Mouse (Mus musculus): Measurements from ENCODE around the gene Tap1. TPM values are rescaled to one million over a fixed set of nuclear protein-coding genes. Genes with fewer than 3 reads are reported as not detected.
A peak's percentile ranks its signal among the peaks of the same experiment; 100 is the strongest.
"Not testable (repeated sequence)": the region's sequence is repeated elsewhere in the genome, so short reads cannot be mapped to it uniquely, and the experiment has no call there.

Tap1 gene
- polyA plus RNA-seq (2015; fragmentation: Nextera tagmentation; extraction: Ambion mirVana): 4.2 and 4.8 TPM in 2 replicates

GRCm38 (mm10) chr17:34187261-34187916, at the start of gene Tap1, which contains the start of gene Psmb9:
TSS of gene Tap1 (plus strand) at chr17:34187553.
TSS of gene Psmb9 (minus strand) at chr17:34187764.
- ATAC-seq (ENCODE audit: insufficient read depth): peak; percentile 88
- Histone ChIP-seq H3K27ac (replicated peaks) (peak within 1 kb of the TSS; percentile 67), H3K4me2 (peak within 1 kb of the TSS; percentile 90), H3K36me3 (replicated peaks) (no peaks in the 10 kb centered on the region), H3K27me3 (peaks cover 26% of the 10 kb centered on the region), H3K9ac (peak within 1 kb of the TSS; percentile 61), H3K4me3 (replicated peaks) (peak within 1 kb of the TSS; percentile 66), H3K9me3 (replicated peaks) (no peaks in the 10 kb centered on the region), H3K4me1 (replicated peaks) (peaks cover 22% of the 10 kb centered on the region)
- under 1% methylated on average over 46 of the region's 46 CpGs for WGBS (ENCODE audit: insufficient replicate concordance)

- Histone ChIP-seq H3K27ac (replicated peaks) (no peak overlapping the region), H3K36me3 (replicated peaks) (no peaks in the 10 kb centered on the region), H3K9me3 (replicated peaks) (no peaks in the 10 kb centered on the region), H3K9ac (no peak overlapping the region), H3K4me1 (replicated peaks) (peaks cover 31% of the 10 kb centered on the region), H3K4me2 (no peak overlapping the region), H3K4me3 (replicated peaks) (no peak overlapping the region), H3K27me3 (peaks cover 59% of the 10 kb centered on the region)
- WGBS (ENCODE audit: insufficient replicate concordance): 63% methylated on average over 7 of the region's 7 CpGs
- no peak for ATAC-seq (ENCODE audit: insufficient read depth)
These were observed 49.8 kb upstream of the Tap1 start for GRCm38 (mm10) chr17:34137601-34138000.

- Histone ChIP-seq H3K27me3 (peaks cover 59% of the 10 kb centered on the region), H3K4me1 (replicated peaks) (peaks cover 34% of the 10 kb centered on the region), H3K27ac (replicated peaks) (no peak overlapping the region), H3K36me3 (replicated peaks) (no peaks in the 10 kb centered on the region), H3K4me3 (replicated peaks) (no peak overlapping the region), H3K9me3 (replicated peaks) (no peaks in the 10 kb centered on the region), H3K9ac (no peak overlapping the region), H3K4me2 (no peak overlapping the region)
- WGBS (ENCODE audit: insufficient replicate concordance): 67% methylated on average over 7 of the region's 7 CpGs
- no peak for ATAC-seq (ENCODE audit: insufficient read depth)
These were observed 48.7 kb upstream of the Tap1 start for GRCm38 (mm10) chr17:34138655-34139054.

- Histone ChIP-seq H3K4me1 (replicated peaks) (peaks cover 34% of the 10 kb centered on the region), H3K36me3 (replicated peaks) (no peaks in the 10 kb centered on the region), H3K4me3 (replicated peaks) (peak overlapping the region; percentile 21), H3K4me2 (peak overlapping the region; percentile 59), H3K9ac (no peak overlapping the region), H3K9me3 (replicated peaks) (no peaks in the 10 kb centered on the region), H3K27ac (replicated peaks) (no peak overlapping the region), H3K27me3 (peaks cover 59% of the 10 kb centered on the region)
- 10% methylated on average over 16 of the region's 16 CpGs for WGBS (ENCODE audit: insufficient replicate concordance)
- no peak for ATAC-seq (ENCODE audit: insufficient read depth)
These were observed 47.9 kb upstream of the Tap1 start for GRCm38 (mm10) chr17:34139416-34139815.

GRCm38 (mm10) chr17:34140240-34140639, 47.1 kb upstream of the Tap1 start:
- Histone ChIP-seq H3K4me1 (replicated peaks) (peaks cover 34% of the 10 kb centered on the region), H3K4me3 (replicated peaks) (peak overlapping the region; percentile 21; the same call in 1 of the 2 replicates), H3K27me3 (peaks cover 59% of the 10 kb centered on the region), H3K27ac (replicated peaks) (no peak overlapping the region), H3K9me3 (replicated peaks) (no peaks in the 10 kb centered on the region), H3K9ac (no peak overlapping the region; the same call in 1 of the 2 replicates), H3K36me3 (replicated peaks) (no peaks in the 10 kb centered on the region), H3K4me2 (peak overlapping the region; percentile 59)
- WGBS (ENCODE audit: insufficient replicate concordance): 7% methylated on average over 5 of the region's 5 CpGs
- ATAC-seq (ENCODE audit: insufficient read depth): no peak

- Histone ChIP-seq H3K4me3 (replicated peaks) (no peak overlapping the region), H3K4me2 (no peak overlapping the region), H3K4me1 (replicated peaks) (peaks cover 26% of the 10 kb centered on the region), H3K9me3 (replicated peaks) (no peaks in the 10 kb centered on the region), H3K27me3 (peaks cover 57% of the 10 kb centered on the region), H3K36me3 (replicated peaks) (no peaks in the 10 kb centered on the region), H3K27ac (replicated peaks) (no peak overlapping the region), H3K9ac (no peak overlapping the region)
- ATAC-seq (ENCODE audit: insufficient read depth): no peak
- 37% methylated on average over 4 of the region's 4 CpGs for WGBS (ENCODE audit: insufficient replicate concordance)
These were observed 45.9 kb upstream of the Tap1 start for GRCm38 (mm10) chr17:34141448-34141847.

- Histone ChIP-seq H3K27ac (replicated peaks) (peak overlapping the region; percentile 46; the same call in 1 of the 2 replicates), H3K4me2 (peak overlapping the region; percentile 30; the same call in 1 of the 2 replicates), H3K36me3 (replicated peaks) (no peaks in the 10 kb centered on the region), H3K9ac (no peak overlapping the region), H3K27me3 (peaks cover 46% of the 10 kb centered on the region), H3K4me3 (replicated peaks) (no peak overlapping the region), H3K4me1 (replicated peaks) (peaks cover 26% of the 10 kb centered on the region), H3K9me3 (replicated peaks) (no peaks in the 10 kb centered on the region)
- 43% methylated on average over 7 of the region's 7 CpGs for WGBS (ENCODE audit: insufficient replicate concordance)
- no peak for ATAC-seq (ENCODE audit: insufficient read depth)
These were observed 44.8 kb upstream of the Tap1 start for GRCm38 (mm10) chr17:34142456-34143010.

GRCm38 (mm10) chr17:34143033-34143432, 44.3 kb upstream of the Tap1 start, which contains the start of gene H2-DMb2:
TSS of gene H2-DMb2 (plus strand) at chr17:34143307.
- H3K27ac ChIP-seq (replicated peaks): peak within 1 kb of the TSS; percentile 46; the same call in 1 of the 2 replicates
- H3K36me3 ChIP-seq (replicated peaks): no peaks in the 10 kb centered on the region
- H3K9ac ChIP-seq: no peak within 1 kb of the TSS
- H3K4me1 ChIP-seq (replicated peaks): peaks cover 26% of the 10 kb centered on the region
- H3K27me3 ChIP-seq: peaks cover 41% of the 10 kb centered on the region
- ATAC-seq (ENCODE audit: insufficient read depth): peak; percentile 57; the same call in 1 of the 2 replicates
- no peak within 1 kb of the TSS for H3K4me3 ChIP-seq (replicated peaks)
- H3K9me3 ChIP-seq (replicated peaks): no peaks in the 10 kb centered on the region
- WGBS (ENCODE audit: insufficient replicate concordance): 11% methylated on average over 7 of the region's 7 CpGs
- peak within 1 kb of the TSS; percentile 30; the same call in 1 of the 2 replicates for H3K4me2 ChIP-seq

GRCm38 (mm10) chr17:34143461-34143860, 43.9 kb upstream of the Tap1 start:
- peak overlapping the region; percentile 30; the same call in 1 of the 2 replicates for H3K4me2 ChIP-seq
- H3K36me3 ChIP-seq (replicated peaks): no peaks in the 10 kb centered on the region
- no peak for ATAC-seq (ENCODE audit: insufficient read depth)
- no peak overlapping the region for H3K4me3 ChIP-seq (replicated peaks)
- WGBS (ENCODE audit: insufficient replicate concordance): 30% methylated on average over 5 of the region's 5 CpGs
- H3K9ac ChIP-seq: no peak overlapping the region
- H3K27ac ChIP-seq (replicated peaks): no peak overlapping the region
- H3K4me1 ChIP-seq (replicated peaks): peaks cover 26% of the 10 kb centered on the region
- H3K9me3 ChIP-seq (replicated peaks): no peaks in the 10 kb centered on the region
- peaks cover 37% of the 10 kb centered on the region for H3K27me3 ChIP-seq

- ATAC-seq (ENCODE audit: insufficient read depth); H3K27ac ChIP-seq (replicated peaks); H3K4me3 ChIP-seq (replicated peaks); H3K4me2 ChIP-seq; H3K9me3 ChIP-seq (replicated peaks); H3K9ac ChIP-seq; H3K36me3 ChIP-seq (replicated peaks): not testable (repeated sequence)
- Histone ChIP-seq H3K4me1 (replicated peaks) (peaks cover 23% of the 10 kb centered on the region), H3K27me3 (peaks cover 29% of the 10 kb centered on the region)
- 71% methylated on average over 4 of the region's 4 CpGs for WGBS (ENCODE audit: insufficient replicate concordance)
These were observed 43.1 kb upstream of the Tap1 start for GRCm38 (mm10) chr17:34144221-34144620.

- Histone ChIP-seq H3K36me3 (replicated peaks) (no peaks in the 10 kb centered on the region), H3K4me3 (replicated peaks) (no peak overlapping the region), H3K27ac (replicated peaks) (no peak overlapping the region), H3K27me3 (peaks cover 22% of the 10 kb centered on the region), H3K9ac (no peak overlapping the region), H3K4me2 (no peak overlapping the region), H3K9me3 (replicated peaks) (no peaks in the 10 kb centered on the region), H3K4me1 (replicated peaks) (peaks cover 16% of the 10 kb centered on the region)
- ATAC-seq (ENCODE audit: insufficient read depth): no peak
- WGBS (ENCODE audit: insufficient replicate concordance): 68% methylated on average over 3 of the region's 3 CpGs
These were observed 42.4 kb upstream of the Tap1 start for GRCm38 (mm10) chr17:34144960-34145371.

Measured in liver, embryonic 15.5 days (tissue).